Mouse (Mus musculus) cerebellum, postnatal 4 days (tissue): ENCODE data around the gene Fam214a.

ENCODE experiments used
- DNase-seq, 2 experiments: peaks; one replicate each; pipeline ENCODE4 v3.0.0; 2022; ENCODE audit warnings: low spot score in 2 of 2, mixed read lengths in 1 of 2

Gene Fam214a

DNA sequence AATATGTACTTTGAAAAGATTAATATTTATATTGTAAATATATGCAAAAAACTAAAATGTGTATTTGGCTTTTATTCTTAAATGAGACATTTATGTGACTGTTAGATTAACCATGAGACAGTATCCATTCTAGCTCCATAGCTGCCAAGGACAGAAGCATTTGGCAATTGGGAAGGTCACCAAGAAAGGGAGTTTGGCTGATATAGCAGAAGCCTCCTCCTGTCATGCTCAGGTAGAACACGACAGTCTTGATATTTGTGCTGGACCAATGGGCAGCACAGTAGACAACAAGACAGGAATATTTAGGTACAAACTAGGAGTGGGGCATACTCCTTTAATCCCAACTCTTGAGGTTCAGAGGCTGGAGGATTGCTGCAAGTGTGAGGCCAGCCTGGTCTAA is 79.7 kb downstream of the Fam214a start:
- DNase-seq, result no peak

DNA sequence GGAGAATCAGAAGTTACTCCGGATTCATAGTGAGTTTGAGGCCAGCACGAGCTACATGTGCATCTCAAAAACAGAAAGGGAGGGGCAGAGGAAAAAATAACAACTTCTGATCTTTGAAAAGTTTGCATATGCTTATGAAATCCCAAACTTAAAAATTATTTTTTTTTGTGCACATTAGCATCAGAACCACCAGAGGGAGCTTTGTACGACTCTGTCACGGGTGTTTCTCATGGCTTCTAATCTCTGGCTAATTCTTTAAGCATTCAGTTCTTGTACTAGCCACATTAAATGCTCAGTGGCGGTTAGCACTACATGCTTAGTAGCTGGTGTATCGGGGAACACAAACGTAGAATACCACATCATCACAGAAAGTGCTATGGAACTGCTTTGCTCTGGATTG is 80.5 kb downstream of the Fam214a start:
- no peak for DNase-seq

DNA sequence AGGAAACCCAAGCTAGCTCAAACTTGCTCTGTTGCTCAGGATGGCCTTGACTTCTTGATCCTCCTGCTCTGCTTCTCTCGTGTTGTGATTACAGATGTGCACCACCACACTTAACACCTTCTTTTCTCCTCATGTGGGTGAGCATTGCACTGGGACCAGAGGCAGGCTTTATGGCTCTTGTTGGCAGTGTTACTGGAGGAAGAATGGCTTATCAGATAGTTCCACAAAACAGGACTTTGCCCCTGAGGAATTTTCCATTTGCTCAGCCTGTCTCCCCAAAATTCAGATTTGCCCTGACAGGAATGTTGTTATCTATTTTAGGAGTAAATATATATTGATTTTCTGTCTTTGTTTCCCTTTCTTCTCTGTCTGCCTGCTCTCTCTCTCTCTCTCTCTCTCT is 82.0 kb downstream of the Fam214a start:
- DNase-seq, result no peak

DNA sequence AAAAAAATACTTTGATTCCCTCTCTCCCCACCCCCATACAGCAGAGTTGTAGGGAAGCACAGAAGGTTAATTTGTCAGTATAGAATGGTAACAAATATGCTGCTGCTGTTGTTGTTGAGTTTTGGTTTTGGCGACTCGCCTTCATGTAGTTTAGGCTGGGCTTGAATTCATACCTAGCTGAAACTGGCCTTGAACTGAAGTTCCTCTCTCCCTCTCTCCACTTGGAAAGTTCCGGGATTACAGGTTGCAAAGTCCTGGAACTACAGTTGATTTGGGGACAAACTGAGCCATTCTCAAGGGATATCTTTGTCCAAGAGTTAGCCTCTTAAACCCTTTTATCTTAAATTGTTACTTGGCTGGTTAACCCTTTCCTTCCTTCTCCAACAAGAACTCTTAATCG is 83.3 kb downstream of the Fam214a start:
- DNase-seq, result no peak

DNA sequence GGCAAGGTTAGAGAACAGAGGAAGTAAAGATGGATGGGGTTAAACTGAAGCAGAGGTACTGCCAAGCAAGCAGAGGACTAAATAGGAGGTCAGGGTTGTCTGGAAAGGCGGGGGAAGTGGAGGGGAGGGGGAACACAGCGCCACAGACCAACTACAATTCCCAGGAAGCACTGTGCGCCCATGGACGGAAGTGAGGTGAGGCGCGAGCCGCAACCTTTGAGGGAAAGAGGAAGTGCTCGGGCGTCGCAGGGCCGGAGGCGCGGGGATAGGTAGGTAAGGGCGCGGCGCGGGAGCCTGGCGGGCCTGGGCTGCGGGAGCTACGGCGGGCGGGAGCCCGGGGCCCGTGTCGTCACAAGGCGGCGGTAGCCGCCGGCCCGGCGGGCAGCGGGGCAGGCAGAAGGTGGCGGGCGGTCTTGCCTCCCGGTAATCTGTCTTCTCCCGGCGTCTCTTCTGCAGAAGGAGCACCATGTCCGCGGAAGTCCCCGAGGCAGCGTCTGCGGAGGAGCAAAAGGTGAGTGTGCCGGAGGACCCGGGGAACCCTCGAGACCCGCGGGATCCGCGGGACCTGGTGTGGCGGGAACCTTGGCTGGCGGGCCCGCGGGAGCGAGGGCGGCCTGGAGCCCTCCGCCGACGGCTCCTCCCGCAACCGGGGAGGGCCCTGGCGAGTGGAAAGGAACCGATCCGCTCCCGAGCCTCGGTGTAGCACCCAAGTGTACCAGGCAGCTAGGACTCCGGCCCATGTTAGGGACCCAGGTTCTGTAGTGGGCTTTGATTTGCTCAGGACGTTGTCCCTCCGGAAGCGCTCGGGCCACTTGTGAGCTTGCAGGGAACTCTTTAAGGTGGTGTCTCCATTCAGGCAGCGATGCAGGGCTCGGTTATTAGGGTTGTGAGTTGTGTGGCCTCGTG is 85.0 kb downstream of the Fam214a start, which contains the start of gene Arpp19:
Gene Arpp19, plus strand, starts transcription at position 164 of the 906 bp plus-strand sequence.
- DNase-seq, result peak; percentile 42 to 73

DNA sequence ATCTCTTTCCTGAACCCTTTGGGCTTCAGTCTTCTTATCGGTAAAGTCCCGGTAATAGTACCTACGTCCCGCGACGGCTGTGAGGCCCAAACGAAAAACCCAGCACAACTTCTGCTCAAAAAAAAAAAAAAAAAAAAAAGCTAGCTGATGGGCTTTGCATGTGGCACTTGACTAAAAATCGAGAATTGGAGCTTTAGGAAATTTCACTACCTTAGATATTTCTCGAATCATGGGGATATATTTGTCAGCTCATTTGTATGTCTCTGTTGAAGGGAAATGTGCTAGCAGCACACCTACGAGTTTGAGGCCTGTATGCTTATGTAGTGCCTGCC is 85.6 kb downstream of the Fam214a start:
- no peak for DNase-seq

DNA sequence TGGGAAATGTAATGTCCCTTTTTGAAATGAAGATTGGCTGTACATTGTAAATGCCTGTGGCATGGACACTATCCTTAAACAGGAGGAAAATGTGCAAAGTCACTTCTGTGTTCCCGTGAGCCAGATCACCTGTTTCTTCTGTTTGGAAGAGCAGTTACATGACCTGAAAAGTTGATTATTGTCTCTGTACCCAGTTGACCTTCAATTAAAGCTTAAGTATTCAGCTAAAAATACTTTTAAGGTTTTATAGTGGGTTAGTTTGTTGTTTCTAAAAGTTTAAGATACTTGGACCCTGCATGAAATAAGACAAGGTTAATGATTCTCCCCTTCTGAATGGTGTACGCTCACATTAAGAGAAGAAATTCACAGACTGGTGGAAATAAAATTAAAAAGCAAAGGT is 87.9 kb downstream of the Fam214a start:
- DNase-seq, result no peak

DNA sequence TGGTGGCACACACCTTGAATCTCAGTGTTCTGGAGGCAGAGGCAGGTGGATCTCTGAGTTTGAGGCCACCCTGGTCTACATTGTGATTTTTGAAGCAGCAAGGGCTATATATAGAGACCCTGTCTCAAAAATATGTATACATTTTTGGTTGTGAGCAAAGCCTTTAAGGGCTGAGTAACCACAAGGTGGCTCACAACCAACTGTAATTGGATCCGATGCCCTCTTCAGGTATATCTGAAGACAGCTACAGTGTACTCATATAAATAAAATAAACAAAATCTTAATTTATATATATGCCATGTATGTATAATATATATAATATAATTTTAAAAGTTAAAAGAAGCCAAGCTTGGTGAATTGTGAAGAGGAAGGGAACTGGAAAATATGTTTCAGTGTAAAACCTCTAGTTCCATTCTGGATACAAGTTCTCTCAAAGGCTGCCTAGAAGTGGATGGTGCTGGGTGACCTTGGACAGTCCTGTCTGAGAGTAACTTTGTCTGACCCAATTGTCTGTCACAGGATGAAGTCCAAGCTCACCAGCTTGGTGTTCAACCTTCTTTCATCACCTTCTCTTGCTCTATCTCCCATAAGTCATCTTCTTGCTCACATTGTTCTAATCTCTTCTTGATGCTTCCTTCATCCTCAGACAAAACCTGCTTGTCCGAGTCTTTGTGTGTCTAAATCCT is 89.3 kb downstream of the Fam214a start:
- DNase-seq, result no peak

DNA sequence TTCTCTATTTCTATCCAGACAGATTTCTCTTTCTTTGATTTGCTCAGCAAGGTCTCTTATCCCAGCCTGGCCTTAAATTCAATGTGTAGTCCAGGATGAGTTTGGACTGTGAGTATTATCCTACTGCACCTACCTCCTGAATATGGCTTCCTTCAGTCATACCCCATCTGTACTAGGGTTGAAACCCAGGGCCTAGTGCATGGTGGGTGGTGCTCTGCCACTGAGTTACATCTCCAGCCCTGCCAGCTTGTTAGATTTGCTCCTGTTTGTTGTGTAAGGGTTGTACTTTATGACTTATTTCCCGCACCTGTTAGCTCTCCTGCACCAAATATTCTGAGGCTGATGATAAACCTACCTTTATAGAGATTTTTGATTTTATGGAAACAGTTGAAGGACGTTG is 90.5 kb downstream of the Fam214a start:
- DNase-seq, result no peak

DNA sequence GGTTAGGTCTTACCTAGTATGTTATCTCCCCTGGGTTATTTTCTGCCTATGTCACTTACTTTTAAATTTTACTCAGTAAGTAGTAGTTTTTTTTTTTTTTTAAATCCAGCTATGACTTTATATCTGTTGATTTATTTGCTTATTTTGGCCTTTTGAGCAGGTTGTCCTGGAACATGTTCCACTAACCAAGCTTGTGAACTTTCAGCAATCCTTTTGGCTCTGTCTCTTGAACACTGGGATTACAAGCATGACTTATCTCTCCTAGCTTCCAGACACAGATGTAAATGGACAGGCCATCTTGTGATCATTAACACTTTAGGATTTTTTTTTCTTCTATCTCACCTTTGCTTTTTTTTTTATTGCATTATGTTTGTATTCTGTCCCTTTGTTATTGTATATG is 94.4 kb downstream of the Fam214a start:
- DNase-seq, result no peak

DNA sequence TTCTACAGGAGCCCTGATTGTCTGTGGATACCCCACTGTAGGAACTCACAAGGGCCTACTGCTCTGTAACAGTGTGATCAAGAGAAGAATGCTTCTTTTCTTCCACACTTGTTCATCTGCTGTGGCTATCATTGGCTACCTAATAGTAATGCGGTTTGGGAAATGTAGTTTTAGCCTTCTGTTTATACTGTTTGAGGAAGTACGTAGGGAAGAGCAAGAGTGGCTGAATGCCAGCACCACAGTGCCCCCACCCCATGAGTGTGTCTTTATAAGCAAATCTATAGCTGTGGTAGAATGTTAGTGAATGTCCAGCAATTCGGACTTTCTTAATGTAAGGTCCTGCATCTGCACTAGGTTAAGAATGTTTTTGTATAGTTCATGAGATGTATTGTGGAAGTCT is 96.4 kb downstream of the Fam214a start:
- no peak for DNase-seq

DNA sequence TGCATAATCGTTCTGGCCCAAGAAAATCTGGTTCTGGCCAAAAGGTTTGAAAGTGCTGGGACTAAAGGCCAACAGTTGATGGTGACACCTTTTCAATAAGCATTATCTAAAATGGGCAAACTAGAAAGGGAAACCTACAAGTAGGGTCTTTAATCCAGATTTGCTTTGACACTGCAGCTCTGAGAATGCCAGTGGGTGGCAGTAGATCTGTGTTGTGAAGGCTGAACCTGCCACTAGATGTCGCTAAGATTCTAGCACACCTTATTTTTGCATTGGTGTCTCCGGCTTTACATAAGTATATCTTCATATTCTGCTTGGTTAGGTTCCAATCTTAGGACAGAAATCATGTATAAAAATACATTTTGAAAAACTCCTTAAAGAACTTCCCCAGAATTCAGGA is 97.3 kb downstream of the Fam214a start:
- peak in 1 of 2 experiments; percentile 59 for DNase-seq

DNA sequence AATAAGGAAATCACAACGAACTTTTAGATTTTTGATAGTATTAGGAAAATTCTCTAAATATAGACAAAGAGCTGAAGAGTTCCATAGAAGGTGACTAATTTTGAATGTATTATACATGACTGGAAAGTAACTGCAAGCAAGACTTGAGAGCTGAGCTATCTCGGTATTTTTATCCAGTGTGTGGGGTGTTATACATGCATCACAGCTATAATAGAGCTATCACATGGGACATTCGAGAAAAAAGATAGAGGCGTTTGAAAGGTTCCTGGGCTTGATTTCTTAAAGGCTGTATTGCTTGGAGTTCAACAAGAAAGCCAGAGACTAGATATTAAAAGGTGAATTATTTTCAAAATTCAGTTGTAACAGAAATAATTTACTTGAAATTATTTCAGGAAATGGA is 99.2 kb downstream of the Fam214a start:
- no peak for DNase-seq

DNA sequence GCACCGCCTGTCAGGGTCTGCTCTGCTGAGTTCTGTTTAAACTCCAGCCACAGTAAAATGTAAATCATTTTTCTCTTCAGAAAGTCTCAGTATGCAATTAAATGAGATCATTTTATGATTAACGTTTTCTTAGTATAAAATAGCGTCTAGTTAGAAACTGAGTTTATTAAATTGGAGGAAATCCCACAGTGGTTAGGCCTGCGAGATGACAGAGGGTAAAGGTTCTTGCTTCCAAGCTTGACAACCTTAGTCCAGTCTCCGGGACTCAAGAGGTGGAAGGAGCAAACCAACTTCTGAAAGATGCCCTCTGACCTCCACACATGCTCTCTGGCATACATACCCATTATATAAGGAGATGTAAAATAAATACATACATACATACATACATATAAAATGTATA is 102.4 kb downstream of the Fam214a start:
- no peak for DNase-seq

DNA sequence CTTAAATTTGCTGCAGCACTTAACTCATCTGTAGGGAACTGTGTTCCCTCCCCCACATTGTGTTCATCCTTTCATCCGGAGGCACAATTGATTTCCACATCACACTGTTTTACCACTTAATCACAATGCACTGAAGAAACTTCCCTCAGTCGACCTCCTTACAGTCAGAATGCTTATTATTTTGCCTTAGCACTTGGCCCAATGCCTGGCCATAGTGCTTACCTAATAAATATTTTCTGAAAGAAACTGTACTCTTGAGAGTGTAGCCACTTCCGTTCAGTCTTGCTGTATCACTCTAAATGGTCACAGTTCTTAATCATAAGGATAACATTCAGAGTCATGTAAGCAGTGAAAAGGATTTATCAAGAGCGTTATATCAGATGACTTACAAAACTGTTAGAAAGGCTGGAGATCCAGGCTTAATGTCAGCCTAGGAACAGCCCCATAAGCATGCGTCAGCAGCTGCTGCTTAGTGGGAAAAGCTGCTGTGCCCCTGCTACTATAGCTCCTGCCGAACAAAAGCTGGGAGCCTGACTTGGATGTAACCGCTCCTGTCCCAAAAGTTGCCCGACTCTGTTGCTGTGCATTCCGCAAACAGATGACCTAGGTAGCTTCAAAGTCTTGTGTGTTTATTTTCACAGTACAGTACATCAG is 112.1 kb downstream of the Fam214a start:
- no peak for DNase-seq

DNA sequence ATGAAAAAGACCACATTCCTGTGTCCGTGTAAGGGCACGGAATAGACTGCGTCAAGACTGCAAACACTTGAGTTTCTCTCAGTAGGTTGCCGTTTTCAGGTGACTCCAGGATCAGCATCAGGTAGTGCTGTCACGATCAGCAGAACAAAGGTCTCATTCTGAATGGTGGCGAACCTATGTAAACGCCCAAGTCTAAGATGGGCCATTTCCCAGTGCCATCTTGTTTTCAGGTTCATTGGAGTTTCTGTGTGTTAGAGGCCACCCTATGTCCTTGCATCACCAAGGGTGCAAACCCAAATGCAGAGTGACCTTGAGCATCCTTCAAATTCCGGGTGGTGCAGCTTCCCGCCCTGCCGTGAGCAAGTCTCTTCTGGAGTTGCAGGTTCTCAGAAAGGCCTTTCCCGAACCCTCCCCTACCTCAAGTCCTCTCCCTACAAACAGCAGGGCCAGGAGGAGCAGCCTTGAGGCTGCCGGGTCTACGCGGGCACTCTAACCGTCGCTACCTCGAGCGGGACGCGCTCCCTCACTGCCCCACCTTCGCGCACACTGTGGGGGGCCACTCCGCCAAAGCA is 117.9 kb downstream of the Fam214a start, which contains the start of gene Myo5a:
Gene Myo5a, plus strand, starts transcription at position 559 of the 572 bp plus-strand sequence.
- DNase-seq, result no peak

DNA sequence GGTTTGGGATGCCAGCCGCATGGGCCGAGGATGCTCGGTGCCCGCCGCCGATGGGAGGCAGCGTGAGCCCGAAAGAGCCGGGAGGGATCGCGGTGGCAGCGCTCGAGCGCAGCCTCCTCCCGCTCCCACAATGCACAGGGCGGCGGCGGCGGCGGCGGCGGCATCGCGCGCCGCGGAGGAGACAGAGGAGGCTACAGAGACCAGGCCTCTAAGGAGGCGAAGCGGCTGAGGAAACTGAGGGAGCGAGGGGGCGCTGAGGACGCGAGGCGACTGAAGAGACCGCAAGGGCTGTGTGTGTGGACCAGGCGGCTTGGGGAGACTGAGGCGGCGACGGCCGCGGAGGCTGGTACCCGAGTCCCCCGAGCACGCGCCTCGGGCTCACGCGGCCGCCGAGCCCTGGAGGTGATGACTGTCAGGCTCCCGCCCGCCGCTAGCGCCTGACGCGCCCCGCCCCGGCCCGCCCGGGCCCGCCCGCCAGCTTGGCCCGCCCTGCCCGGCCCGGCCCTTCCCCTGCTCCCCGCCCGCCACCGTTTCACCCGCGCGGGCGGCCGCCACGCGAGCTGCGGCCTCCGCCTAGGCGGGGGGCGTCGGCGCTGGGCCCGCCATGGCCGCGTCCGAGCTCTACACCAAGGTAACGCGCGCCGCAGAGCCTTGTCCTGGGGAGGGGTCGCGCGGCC is 118.5 kb downstream of the Fam214a start:
- DNase-seq, result peak; percentile 56 to 77

DNA sequence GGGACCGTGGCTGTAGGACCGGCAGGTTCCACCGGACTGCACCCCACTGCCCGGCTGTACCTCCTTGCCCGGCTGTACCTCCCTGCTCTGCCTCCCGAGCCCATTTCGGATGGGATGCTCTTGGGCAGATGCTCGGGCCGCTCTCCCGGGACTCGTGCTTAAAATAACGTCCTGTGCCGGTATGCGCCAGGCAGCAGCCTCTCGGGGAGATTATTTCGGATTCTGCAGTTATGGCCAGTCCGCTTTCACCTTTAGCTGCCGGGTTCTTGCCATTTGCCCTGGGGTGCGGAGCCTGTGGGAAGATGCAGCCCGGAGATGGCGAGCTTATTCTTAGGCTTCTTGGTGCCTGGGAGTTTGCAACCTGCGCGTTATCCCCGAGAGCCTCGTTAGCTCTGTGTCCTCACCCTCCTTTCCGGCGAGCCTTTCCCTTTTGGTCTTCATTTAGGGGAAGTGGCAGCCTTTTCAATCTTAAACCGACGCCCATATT is 119.1 kb downstream of the Fam214a start:
- DNase-seq, result no peak

DNA sequence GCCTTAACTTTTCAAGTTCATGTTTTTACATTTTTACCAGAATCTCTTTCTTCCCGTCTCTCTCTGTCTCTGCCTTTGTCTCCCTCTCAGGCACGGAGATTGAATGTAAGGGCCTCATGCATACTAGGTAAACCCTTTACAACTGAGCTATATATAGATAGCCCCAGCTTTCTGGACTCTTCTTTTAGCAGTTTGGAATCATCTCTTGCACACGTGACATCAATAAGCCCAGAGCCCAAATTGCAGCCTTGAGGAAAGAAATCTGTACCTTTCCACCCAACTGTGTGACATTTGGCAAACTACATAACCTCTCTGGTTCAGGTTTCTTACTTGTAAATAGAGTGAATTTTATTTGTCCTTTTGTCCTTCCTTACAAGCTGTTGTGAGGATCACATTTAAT is 119.7 kb downstream of the Fam214a start:
- DNase-seq, result no peak

DNA sequence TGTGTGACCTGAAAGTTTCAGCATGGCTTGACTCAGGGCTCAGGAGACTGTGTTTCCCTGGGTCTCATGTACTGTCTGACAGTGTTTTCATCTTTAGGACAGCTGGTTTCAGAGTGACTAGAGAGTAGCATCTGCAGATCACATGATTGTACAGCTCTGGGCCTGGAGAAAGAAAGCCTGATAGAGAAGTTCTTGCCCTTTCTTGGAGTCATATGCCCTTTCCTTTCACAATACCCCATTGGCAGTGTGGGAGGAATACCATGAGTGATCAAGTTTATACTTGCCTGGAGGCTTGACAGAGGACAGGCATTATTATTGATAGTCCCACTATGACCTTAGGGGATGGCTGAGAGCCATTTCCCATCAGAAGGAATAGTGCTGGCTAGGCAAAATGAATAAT is 124.5 kb downstream of the Fam214a start:
- no peak for DNase-seq
